Mouse (Mus musculus) neural tube, embryonic 14.5 days (tissue): Measurements from ENCODE around the gene Gys1. TPM values are rescaled to one million over a fixed set of nuclear protein-coding genes. Genes with fewer than 3 reads are reported as not detected.
A peak's percentile ranks its signal among the peaks of the same experiment; 100 is the strongest.

ENCODE experiments used
- ATAC-seq: fragments of 200-750 bp; cut with Nextera tagmentation; 2 replicates; pipeline ENCODE4 v1.8.0; 2017; ENCODE audit warnings: low read depth, mild to moderate bottlenecking, moderate TSS enrichment, moderate library complexity
- H3K27ac ChIP-seq: fragments of 300-500 bp; sonication (generic); 2 replicates; pipeline ENCODE4 v1.5.1; 2014; ENCODE audit warnings: low read depth, mild to moderate bottlenecking, control low read depth, low read length, moderate library complexity, mixed read lengths
- H3K27me3 ChIP-seq: fragments of 300-500 bp; sonication (generic); 2 replicates; pipeline ENCODE4 v1.6.1; 2014; ENCODE audit warnings: low read length; ENCODE audit not compliant: control insufficient read depth, insufficient read depth
- H3K36me3 ChIP-seq: fragments of 300-500 bp; sonication (generic); 2 replicates; pipeline ENCODE4 v1.6.1; 2014; ENCODE audit warnings: low read length, mixed read lengths; ENCODE audit not compliant: control insufficient read depth, insufficient read depth
- H3K4me1 ChIP-seq: fragments of 300-500 bp; sonication (generic); 2 replicates; pipeline ENCODE4 v1.6.1; 2014; ENCODE audit warnings: low read length; ENCODE audit not compliant: control insufficient read depth, insufficient read depth
- H3K4me2 ChIP-seq: fragments of 300-500 bp; sonication (generic); 2 replicates; pipeline ENCODE4 v1.6.1; 2014; ENCODE audit warnings: mild to moderate bottlenecking, low read depth, low read length, control low read depth
- H3K4me3 ChIP-seq: fragments of 300-500 bp; sonication (generic); 2 replicates; pipeline ENCODE4 v1.5.1; 2014; ENCODE audit warnings: low read depth, low read length, control low read depth, mixed read lengths
- H3K9ac ChIP-seq: fragments of 300-500 bp; sonication (generic); replicated peaks from 2 replicates; pipeline ENCODE4 v1.6.1; 2014; ENCODE audit warnings: low read depth, mild to moderate bottlenecking, control low read depth, low read length, mixed read lengths
- H3K9me3 ChIP-seq: fragments of 300-500 bp; sonication (generic); 2 replicates; pipeline ENCODE4 v1.6.1; 2016; ENCODE audit warnings: low read length; ENCODE audit not compliant: control insufficient read depth
- WGBS: fragments of 180-500 bp; shearing (Covaris S2); extraction: QIAGEN DNeasy Blood & Tissue Kit; methylation state at CpG from one replicate; pipeline ENCODE4 v1.1.7; 2014; 5-methylcytosine and 5-hydroxymethylcytosine counted together
- polyA plus RNA-seq: library from polyadenylated mRNA; unstranded; fragments of >200 nt; fragmentation: Nextera tagmentation; extraction: Ambion mirVana; gene quantifications from 2 replicates; pipeline ENCODE4 v1.2.1, GENCODE M21; 2014

Gys1 gene
- polyA plus RNA-seq, 1 experiment from 2014 or later, result 18.1 TPM

DNA sequence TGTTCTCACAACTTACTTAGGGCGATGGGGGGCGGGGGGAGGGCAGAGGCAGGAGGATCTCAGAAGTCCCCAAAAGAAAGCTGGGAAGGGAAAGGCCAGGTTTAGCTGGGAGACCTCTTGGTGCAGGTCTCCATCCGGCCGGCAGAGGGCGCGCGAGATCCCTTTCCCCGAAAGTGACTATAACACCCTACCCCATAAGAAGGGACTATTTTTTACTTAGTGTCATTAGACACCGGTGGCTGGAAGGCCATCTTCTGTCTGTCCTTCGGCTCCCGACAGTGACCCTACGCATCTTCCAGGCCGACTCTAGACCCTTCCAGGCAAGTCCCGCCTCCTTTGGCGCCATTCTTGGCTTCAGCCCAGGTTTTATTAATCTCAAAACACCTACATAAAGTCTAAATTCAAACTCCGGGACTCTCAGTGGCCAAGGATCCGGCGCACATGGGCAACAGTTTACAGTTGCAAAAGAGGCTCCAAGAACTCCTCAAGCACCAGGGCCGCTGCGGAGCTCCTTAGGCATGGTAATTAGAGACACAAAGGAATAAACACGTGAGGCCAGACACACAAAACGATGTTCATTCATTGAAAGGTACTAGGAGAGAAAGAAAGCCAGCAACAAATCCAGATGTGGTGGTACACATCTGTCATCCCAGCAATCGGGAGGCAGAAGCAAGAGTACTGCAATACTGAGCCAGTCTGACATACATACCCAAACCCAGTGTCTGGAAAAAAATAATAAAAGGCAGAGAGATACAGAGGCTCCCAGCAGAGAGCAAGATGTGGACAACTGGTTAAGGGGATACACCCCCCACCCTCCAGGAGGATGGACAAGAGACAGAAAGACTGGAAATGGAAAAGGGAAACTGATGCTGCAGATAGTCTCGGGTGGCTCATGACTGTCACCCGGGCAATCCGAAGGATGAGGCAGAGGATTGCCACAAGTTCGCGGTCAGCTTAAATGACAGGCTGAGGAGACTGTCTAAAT, 29.3 kb upstream of the Gys1 start, which contains the start of gene Kcna7:
Kcna7 (plus strand) TSS at position 563 of the 985 bp plus-strand sequence.
- WGBS, result 12% methylated on average over 28 of the region's 28 CpGs
- Histone ChIP-seq H3K27ac (no peak within 1 kb of the TSS), H3K9ac (0 out of 2 replicates have a peak within 1 kb of the TSS, but pooled peaks have one; percentile 7), H3K4me1 (no peaks in the 10 kb centered on the region), H3K4me2 (peak within 1 kb of the TSS; percentile 40), H3K36me3 (no peaks in the 10 kb centered on the region), H3K27me3 (peaks cover 44% of the 10 kb centered on the region), H3K4me3 (peak within 1 kb of the TSS; percentile 23), H3K9me3 (no peaks in the 10 kb centered on the region)
- ATAC-seq, result no peak

DNA sequence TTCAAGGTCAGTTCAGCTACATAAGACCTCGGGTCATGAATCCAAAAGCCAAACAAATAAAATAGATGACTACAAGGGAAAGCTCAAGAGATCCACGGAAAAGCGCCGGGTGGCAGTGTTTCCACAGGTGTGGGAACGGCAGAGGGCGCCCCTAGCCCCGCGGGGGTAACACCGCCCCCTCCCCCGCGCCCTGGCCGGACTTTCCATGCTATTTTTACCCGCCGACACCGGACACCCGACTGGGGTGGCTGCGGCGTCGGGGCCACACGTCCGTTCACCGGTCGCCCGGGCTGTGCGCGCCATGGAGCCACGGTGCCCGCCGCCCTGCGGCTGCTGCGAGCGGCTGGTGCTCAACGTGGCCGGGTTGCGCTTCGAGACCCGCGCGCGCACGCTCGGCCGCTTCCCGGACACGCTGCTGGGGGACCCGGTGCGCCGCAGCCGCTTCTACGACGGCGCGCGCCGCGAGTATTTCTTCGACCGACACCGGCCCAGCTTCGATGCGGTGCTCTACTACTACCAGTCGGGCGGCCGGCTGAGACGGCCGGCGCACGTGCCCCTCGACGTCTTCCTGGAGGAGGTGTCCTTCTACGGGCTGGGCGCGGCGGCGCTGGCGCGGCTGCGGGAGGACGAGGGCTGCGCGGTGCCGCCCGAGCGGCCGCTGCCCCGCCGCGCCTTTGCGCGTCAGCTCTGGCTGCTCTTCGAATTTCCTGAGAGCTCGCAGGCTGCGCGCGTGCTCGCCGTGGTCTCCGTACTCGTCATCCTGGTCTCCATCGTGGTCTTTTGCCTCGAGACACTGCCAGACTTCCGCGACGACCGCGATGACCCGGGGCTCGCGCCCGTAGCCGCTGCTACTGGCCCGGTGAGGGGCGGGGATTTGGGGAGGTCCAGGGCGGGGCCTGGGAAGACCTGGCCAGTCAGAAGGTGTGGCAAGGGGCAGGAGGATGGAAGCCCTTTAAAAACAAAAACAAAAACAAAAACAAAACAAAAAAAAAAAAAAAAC, 28.2 kb upstream of the Gys1 start:
- Histone ChIP-seq H3K36me3 (no peaks in the 10 kb centered on the region), H3K27me3 (peaks cover 49% of the 10 kb centered on the region), H3K9ac (0 out of 2 replicates have a peak overlapping the region, but pooled peaks have one; percentile 7), H3K4me3 (peak overlapping the region; percentile 23), H3K27ac (no peak overlapping the region), H3K4me2 (peak overlapping the region; percentile 40), H3K9me3 (no peaks in the 10 kb centered on the region), H3K4me1 (no peaks in the 10 kb centered on the region)
- 2% methylated on average over 88 of the region's 114 CpGs for WGBS
- no peak for ATAC-seq

DNA sequence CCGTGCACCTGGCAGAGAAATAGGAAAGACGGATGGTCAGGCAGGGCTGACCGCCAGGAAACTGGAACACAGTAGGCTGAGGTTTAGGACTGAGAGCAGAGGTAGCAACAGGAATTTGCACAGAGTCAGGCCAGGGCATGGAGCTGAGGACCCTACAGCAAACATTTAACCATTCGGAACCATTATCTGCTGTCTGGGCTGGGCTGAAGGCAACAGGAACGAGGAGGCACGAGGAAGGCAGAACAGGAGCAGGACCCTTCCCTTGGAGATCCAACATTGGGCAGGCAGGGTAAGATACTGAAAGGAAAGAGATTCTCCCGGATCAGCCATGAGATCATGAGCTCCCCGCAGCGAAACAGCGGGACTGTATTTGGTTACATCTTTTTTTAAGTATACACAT, 26.8 kb upstream of the Gys1 start:
- Histone ChIP-seq H3K9ac (no peak overlapping the region), H3K4me3 (no peak overlapping the region), H3K36me3 (no peaks in the 10 kb centered on the region), H3K9me3 (no peaks in the 10 kb centered on the region), H3K4me1 (no peaks in the 10 kb centered on the region), H3K4me2 (no peak overlapping the region), H3K27me3 (peaks cover 55% of the 10 kb centered on the region), H3K27ac (no peak overlapping the region)
- ATAC-seq, result no peak
- 81% methylated on average over 10 of the region's 10 CpGs for WGBS

DNA sequence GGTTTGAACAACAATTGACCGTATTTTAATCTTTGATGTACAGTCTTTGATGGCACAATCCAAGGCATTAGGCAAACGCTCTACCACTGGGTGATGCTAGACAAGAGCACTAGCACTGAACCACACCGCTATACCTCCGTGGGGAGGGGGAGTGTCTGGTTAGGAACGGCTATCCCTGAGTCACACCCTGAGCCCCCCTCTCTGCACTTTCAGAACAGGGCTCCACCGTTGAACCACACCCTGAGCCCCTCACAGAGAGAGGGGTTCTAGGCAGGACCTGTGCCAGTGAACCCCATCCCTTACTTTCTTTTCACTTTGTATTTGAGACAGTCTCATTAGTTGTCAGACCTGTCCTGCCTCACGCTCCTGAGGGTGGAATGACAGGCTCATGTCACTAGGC, 26.3 kb upstream of the Gys1 start:
- no peak overlapping the region for H3K4me2 ChIP-seq
- WGBS, result 68% methylated on average over 7 of the region's 7 CpGs

DNA sequence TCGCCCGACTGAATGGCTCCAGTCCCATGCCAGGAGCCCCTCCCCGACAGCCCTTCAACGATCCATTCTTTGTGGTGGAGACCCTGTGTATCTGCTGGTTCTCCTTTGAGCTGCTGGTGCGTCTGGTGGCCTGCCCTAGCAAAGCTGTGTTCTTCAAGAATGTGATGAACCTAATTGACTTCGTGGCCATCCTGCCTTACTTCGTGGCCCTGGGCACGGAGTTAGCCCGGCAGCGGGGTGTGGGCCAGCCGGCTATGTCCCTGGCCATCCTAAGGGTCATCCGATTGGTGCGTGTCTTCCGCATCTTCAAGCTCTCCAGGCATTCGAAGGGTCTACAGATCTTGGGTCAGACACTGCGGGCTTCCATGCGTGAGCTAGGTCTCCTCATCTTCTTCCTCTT, 25.7 kb upstream of the Gys1 start:
- no peaks in the 10 kb centered on the region for H3K9me3 ChIP-seq
- H3K4me2 ChIP-seq, result no peak overlapping the region
- H3K9ac ChIP-seq, result no peak overlapping the region
- no peak overlapping the region for H3K4me3 ChIP-seq
- H3K4me1 ChIP-seq, result peaks cover 4% of the 10 kb centered on the region; the same call in 1 of the 2 replicates
- no peak for ATAC-seq
- no peaks in the 10 kb centered on the region for H3K36me3 ChIP-seq
- H3K27me3 ChIP-seq, result peaks cover 66% of the 10 kb centered on the region
- no peak overlapping the region for H3K27ac ChIP-seq
- WGBS, result 87% methylated on average over 17 of the region's 17 CpGs

More for the DNA sequence above, 26.3 kb upstream of the Gys1 start:
- Histone ChIP-seq H3K27ac (no peak overlapping the region), H3K4me3 (no peak overlapping the region), H3K36me3 (no peaks in the 10 kb centered on the region), H3K9ac (no peak overlapping the region), H3K9me3 (no peaks in the 10 kb centered on the region), H3K4me1 (no peaks in the 10 kb centered on the region), H3K27me3 (peaks cover 60% of the 10 kb centered on the region)
- ATAC-seq, result no peak

DNA sequence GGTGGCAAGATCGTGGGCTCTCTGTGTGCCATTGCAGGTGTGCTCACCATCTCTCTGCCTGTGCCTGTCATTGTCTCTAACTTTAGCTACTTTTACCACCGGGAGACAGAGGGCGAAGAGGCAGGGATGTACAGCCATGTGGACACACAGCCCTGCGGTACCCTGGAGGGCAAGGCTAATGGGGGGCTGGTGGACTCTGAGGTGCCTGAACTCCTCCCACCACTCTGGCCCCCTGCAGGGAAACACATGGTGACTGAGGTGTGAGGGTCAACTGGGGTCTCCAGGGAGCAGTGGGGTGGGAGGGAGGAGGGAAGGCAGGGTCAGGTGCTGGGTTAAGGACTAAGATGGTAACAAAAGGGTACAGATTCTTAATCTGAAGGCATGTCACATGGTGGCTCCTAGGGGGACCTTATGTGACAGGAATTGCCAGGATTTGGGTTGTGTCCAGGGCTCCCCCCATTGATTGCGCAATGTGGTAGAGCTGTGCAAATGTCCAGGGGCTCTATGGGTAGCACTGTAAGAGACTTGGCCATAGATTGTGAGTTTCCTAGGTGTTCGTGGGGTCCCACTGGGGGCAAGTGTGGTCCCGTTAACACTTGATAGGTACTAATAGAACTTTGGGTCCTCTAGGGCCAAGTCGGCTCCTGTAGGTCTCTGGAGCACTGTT, 25.0 kb upstream of the Gys1 start:
- Histone ChIP-seq H3K4me3 (no peak overlapping the region), H3K9ac (no peak overlapping the region), H3K27ac (no peak overlapping the region), H3K4me2 (no peak overlapping the region), H3K27me3 (peaks cover 73% of the 10 kb centered on the region), H3K4me1 (peaks cover 4% of the 10 kb centered on the region; the same call in 1 of the 2 replicates), H3K36me3 (no peaks in the 10 kb centered on the region), H3K9me3 (no peaks in the 10 kb centered on the region)
- ATAC-seq, result no peak
- 88% methylated on average over 8 of the region's 8 CpGs for WGBS

DNA sequence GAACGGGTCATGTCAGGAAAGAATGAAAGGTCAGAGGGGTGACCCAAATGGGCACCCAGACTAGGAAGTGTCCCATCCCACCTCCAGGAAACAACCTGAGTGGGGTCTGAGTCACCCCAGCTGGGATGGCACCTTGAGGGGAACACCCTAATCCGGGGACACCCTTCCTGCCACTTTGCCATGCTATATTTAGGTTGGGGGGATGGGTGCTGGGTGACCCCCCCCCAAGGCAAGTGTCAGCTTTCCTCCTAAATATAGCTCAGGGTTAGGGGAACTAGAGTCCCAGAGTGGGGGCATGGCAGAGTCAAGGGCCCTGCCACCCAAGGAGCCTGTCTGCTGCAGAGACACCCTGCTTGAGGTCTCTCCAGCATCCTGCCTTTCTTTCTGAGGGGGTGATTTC, 22.2 kb upstream of the Gys1 start:
- no peak for ATAC-seq
- no peak overlapping the region for H3K27ac ChIP-seq
- no peak overlapping the region for H3K4me3 ChIP-seq
- H3K27me3 ChIP-seq, result peaks cover 73% of the 10 kb centered on the region
- no peaks in the 10 kb centered on the region for H3K9me3 ChIP-seq
- peaks cover 4% of the 10 kb centered on the region; the same call in 1 of the 2 replicates for H3K4me1 ChIP-seq
- 72% methylated on average over 2 of the region's 2 CpGs for WGBS
- no peak overlapping the region for H3K4me2 ChIP-seq
- H3K9ac ChIP-seq, result no peak overlapping the region
- no peaks in the 10 kb centered on the region for H3K36me3 ChIP-seq

DNA sequence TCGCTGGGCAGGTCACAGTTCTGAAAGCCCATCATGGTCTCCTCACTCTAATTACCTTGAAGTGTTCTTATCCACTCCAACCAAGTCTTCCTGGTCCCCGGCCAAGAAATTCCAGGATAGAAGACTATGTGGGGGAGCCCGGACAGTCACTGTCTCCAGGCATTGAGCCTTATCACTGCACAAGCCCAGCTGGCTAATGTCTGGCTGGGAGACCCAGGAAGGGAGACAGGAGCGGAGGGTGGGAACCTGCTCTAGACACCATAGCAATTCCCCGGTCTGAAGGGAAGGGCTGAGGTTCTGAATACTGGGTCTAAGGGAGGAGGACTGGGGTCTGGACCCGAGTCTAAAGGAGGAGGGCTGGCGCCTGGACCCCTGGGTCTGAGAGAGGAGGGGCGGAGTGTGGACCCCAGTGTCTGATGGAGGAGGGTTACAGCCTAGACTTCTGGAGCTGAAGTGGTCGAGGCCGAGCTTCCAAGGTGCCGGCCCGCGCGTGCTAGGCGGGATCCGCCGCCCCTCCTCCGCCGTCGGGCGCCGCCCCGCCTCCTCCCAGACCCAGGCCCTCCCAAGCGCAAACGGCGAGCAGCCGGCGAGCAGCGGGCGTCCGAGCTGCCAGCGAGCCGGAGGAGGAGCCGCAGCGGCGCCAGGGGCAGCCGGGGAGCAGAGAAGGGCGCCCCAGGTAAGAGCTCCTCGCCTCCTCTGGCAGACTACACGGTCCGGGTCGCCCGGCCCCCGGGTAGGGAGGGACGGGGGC, 21.4 kb upstream of the Gys1 start, which contains the start of gene Ntf5:
Ntf5 (plus strand) TSS at position 583 of the 751 bp plus-strand sequence.
- H3K4me2 ChIP-seq, result peak within 1 kb of the TSS; percentile 84
- no peaks in the 10 kb centered on the region for H3K9me3 ChIP-seq
- peaks cover 73% of the 10 kb centered on the region for H3K27me3 ChIP-seq
- WGBS, result 4% methylated on average over 43 of the region's 45 CpGs
- no peak within 1 kb of the TSS for H3K27ac ChIP-seq
- H3K36me3 ChIP-seq, result no peaks in the 10 kb centered on the region
- H3K9ac ChIP-seq, result peak within 1 kb of the TSS; percentile 42
- ATAC-seq, result peak; percentile 39; the same call in 1 of the 2 replicates
- H3K4me3 ChIP-seq, result peak within 1 kb of the TSS; percentile 44
- H3K4me1 ChIP-seq, result peaks cover 4% of the 10 kb centered on the region; the same call in 1 of the 2 replicates
